Comparison of ENCODE assay signal across 13 mouse cellular contexts in the genomic region with DNA sequence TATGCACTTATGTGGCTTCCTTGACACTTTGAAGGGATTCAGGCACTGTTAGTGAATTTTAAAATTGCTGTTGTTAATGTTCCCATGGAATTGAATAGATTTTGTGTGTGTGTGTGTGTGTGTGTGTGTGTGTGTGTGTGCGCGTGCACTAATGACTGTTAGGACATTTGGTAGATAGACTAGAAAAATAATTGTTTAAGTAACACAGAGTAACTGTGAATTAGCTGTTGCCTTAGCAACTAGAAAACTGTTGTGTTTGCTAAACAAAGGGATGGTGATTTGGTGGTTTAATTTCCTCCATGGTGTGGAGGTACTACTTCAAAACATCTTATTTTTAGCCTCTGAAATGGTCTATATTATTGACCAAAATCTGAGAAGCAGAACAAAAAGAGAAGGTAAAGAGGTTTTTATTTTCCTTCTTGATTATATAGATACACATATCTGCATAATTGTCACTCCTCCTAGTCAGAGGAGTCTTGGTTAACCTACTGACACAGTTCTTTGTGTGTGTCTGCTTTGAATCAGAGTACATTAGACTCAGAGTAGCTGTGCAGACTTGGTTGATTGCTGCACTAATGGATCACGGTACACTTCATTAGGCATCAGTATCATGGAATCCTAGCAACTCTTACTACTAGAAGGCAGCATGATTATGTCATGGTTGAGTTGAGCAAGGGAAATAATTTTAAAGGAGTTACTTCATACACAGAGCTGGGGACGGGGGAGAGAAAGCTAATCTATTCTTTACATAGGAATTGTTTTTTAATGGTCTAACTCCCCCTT. TPM values are rescaled to one million over a fixed set of nuclear protein-coding genes. Genes with fewer than 3 reads are reported as not detected.
DNase-seq lines count a peak whose midpoint lies in the region; ATAC-seq lines count a peak whose summit lies in the region.
"Had no signal": no experiment of that assay in that cellular context is flagged by ENCODE, and none has a peak within 500 bp of the region (broad histone marks: within the 10 kb centered on the region; RNA-seq: fewer than 3 reads in every experiment).

No protein-coding gene starts in this region.

- H3K27me3 ChIP-seq in forebrain, embryonic 16.5 days (replicated peaks; ENCODE audit: control insufficient read depth, insufficient read depth, low read length): no peaks in the 10 kb centered on the region
- H3K27me3 ChIP-seq in midbrain, embryonic 13.5 days: no peaks in the 10 kb centered on the region
- H3K27me3 ChIP-seq: liver, embryonic 13.5 days had no signal

- no peak overlapping the region for H3K9ac ChIP-seq in forebrain, embryonic 16.5 days (replicated peaks; ENCODE audit: low read depth, low read length)
- no peak overlapping the region for H3K9ac ChIP-seq in midbrain, embryonic 13.5 days (replicated peaks)
- H3K9ac ChIP-seq: liver, embryonic 13.5 days had no signal

- H3K4me3 ChIP-seq in forebrain, embryonic 16.5 days (replicated peaks; ENCODE audit: low read length): no peak overlapping the region
- no peak overlapping the region for H3K4me3 ChIP-seq in midbrain, embryonic 13.5 days (replicated peaks)
- H3K4me3 ChIP-seq: liver, embryonic 13.5 days had no signal

- no peaks in the 10 kb centered on the region for H3K9me3 ChIP-seq in forebrain, embryonic 16.5 days (ENCODE audit: control insufficient read depth, low read length)
- no peaks in the 10 kb centered on the region for H3K9me3 ChIP-seq in midbrain, embryonic 13.5 days
- H3K9me3 ChIP-seq: liver, embryonic 13.5 days had no signal

- 22% methylated on average over 4 of the region's 4 CpGs for WGBS in forebrain, embryonic 16.5 days
- 71% methylated on average over 4 of the region's 4 CpGs for WGBS in midbrain, embryonic 13.5 days

- H3K27ac ChIP-seq in forebrain, embryonic 16.5 days (ENCODE audit: low read length): no peak overlapping the region
- no peak overlapping the region for H3K27ac ChIP-seq in midbrain, embryonic 13.5 days
- H3K27ac ChIP-seq: kidney, postnatal 0 days; liver, embryonic 13.5 days; macrophage had no signal

- ATAC-seq in forebrain, embryonic 16.5 days: peak; percentile 76
- ATAC-seq in midbrain, embryonic 13.5 days: peak; percentile 60

- peak; percentile 3 for DNase-seq in lung, postnatal 10 days
- DNase-seq in lung, adult 18-20 months: no peak
- peak; percentile 87 for DNase-seq in retina, postnatal 1 day
- DNase-seq in thymus, postnatal 0 days (ENCODE audit: low spot score): no peak
- DNase-seq in ovary, postnatal 14 days (ENCODE audit: low spot score): no peak
- DNase-seq: adrenal gland, postnatal 25 days; heart, adult 18-20 months; left cerebral cortex, postnatal 4 days; liver, embryonic 13.5 days had no signal

- H3K36me3 ChIP-seq in forebrain, embryonic 16.5 days (ENCODE audit: control insufficient read depth, insufficient read depth): no peaks in the 10 kb centered on the region
- no peaks in the 10 kb centered on the region for H3K36me3 ChIP-seq in midbrain, embryonic 13.5 days
- H3K36me3 ChIP-seq: liver, embryonic 13.5 days had no signal

- H3K4me2 ChIP-seq in forebrain, embryonic 16.5 days (ENCODE audit: low read length): no peak overlapping the region
- no peak overlapping the region for H3K4me2 ChIP-seq in midbrain, embryonic 13.5 days (replicated peaks)
- H3K4me2 ChIP-seq: liver, embryonic 13.5 days had no signal

- peaks cover 9% of the 10 kb centered on the region for H3K4me1 ChIP-seq in forebrain, embryonic 16.5 days (replicated peaks; ENCODE audit: control insufficient read depth, insufficient read depth, low read length)
- H3K4me1 ChIP-seq in midbrain, embryonic 13.5 days (replicated peaks): no peaks in the 10 kb centered on the region; the same call in 1 of the 2 replicates

RNA-seq across cellular contexts. Expression of gene Ggps1, which starts 50.6 kb away (rescaled TPM):
- polyA plus RNA-seq in forebrain, embryonic 16.5 days (2015; fragmentation: Nextera tagmentation; extraction: Ambion mirVana): 79.6 and 87.4 TPM in 2 replicates
- polyA plus RNA-seq in midbrain, embryonic 13.5 days (2015; fragmentation: Nextera tagmentation; extraction: Ambion mirVana): 72.8 and 85.2 TPM in 2 replicates
- 55.0 and 60.3 TPM in 2 replicates for polyA plus RNA-seq in thymus, postnatal 0 days (2015; fragmentation: Nextera tagmentation; extraction: Ambion mirVana)

RNA-seq across cellular contexts. Expression of gene Arid4b, which starts 50.9 kb away (rescaled TPM):
- polyA plus RNA-seq in forebrain, embryonic 16.5 days (2015; fragmentation: Nextera tagmentation; extraction: Ambion mirVana): 97.6 and 100 TPM in 2 replicates
- 103 and 110 TPM in 2 replicates for polyA plus RNA-seq in midbrain, embryonic 13.5 days (2015; fragmentation: Nextera tagmentation; extraction: Ambion mirVana)
- polyA plus RNA-seq in thymus, postnatal 0 days (2015; fragmentation: Nextera tagmentation; extraction: Ambion mirVana): 55.5 and 75.2 TPM in 2 replicates

Comparison
In these comparisons a context has a peak if more than half of its experiments do, and no peak if none do; other contexts are left out.
1. DNase-seq: peak in lung, postnatal 10 days (single experiment) and retina, postnatal 1 day (single experiment); none in lung, adult 18-20 months (0 of 2), thymus, postnatal 0 days (single experiment) and ovary, postnatal 14 days (single experiment).